Mouse (Mus musculus) liver, adult 2 months (tissue): ENCODE results near the gene Pcp2.
"Not testable (repeated sequence)": the region's sequence is repeated elsewhere in the genome, so short reads cannot be mapped to it uniquely, and the experiment has no call there.

Experiments used
- CTCF ChIP-seq: fragments of 200-500 bp; IDR thresholded peaks from 2 replicates; pipeline ENCODE4 v1.5.1; 2011; ENCODE audit warnings: low read depth, low read length, control low read depth
- POLR2A ChIP-seq: fragments of 200-500 bp; IDR thresholded peaks from 2 replicates; pipeline ENCODE4 v1.6.1; 2011; ENCODE audit warnings: low read length, control low read depth; ENCODE audit not compliant: insufficient read depth; ENCODE audit errors: extremely low read depth

DNA sequence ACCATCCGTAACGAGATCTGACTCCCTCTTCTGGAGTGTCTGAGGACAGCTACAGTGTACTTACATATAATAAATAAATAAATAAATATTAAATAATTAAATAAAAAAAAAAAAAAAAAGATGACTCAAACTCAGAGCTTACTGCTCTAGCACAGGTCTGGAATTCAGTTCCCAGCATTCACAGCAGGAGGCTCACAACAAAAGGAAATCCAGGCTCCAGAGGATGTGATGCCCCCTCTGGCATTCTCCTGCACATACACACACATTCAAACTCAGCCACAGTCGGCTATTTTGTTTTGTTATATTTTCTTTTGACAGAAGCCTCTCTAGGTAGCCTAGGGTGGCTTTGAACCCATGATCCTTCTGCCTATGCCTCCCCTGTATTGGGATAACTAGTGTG lies 43.4 kb downstream of the Pcp2 start:
- TF ChIP-seq CTCF, POLR2A: not testable (repeated sequence)
